Mouse (Mus musculus) mouse trophoblast stem cell (cell line): ENCODE measurements at regions not wholly inside any gene's neighbourhood (a gene's known extent, or its start where the extent isn't known, plus 50 kb on each side); places are given as distances from the start of the nearest gene placed in this dataset.
"Not testable (repeated sequence)": the region's sequence is repeated elsewhere in the genome, so short reads cannot be mapped to it uniquely, and the experiment has no call there.

ENCODE experiments used
- in situ Hi-C, 2 experiments: fragments of 300-500 bp; cut with MseI, MboI; formaldehyde crosslinking; loops; 2 replicates in 1 of 2; 3 replicates in 1 of 2; pipeline ENCODE4 v1.15.1; 2025

DNA sequence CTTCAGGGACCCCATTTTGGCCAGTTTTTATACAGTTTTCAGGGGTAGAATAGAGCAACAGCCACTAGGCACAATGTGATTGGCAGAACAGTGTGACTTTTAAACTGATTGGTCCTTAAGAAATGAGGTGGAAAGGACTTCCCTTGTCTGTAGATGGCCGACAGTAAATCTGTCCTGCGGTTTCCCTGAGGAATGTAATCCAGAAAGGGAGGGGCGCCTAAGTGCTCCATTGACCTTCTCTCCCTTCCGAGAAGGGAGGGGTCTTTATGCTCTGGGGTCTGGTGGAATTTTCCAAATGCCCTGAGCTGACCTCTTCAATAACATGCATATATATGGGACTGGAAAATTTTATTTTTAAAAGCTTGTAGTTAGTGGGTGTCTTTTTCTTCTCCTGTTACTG is 115.7 kb upstream of the Rhobtb1 start:
- in situ Hi-C loops: not testable (repeated sequence)

DNA sequence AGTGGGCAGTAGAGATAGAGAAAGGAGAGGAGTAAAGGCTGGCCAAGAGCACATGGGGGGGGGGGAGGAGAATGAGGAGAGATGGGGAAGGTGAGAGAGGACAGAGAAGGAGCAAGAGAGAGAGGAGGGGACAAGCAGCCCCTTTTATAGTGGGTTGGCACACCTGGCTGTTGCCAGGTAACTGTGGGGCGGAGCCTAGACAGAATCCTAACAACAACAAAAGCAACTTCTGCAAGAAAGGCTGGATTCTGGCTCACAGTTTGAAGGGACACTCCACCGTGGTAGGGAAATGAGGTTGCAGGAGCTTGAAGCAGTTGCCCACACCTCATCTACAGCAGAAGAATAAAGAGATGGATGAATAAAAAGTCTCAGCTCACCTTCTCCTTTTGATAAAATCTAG is 115.1 kb upstream of the Rhobtb1 start:
- in situ Hi-C loops: no loop called here

DNA sequence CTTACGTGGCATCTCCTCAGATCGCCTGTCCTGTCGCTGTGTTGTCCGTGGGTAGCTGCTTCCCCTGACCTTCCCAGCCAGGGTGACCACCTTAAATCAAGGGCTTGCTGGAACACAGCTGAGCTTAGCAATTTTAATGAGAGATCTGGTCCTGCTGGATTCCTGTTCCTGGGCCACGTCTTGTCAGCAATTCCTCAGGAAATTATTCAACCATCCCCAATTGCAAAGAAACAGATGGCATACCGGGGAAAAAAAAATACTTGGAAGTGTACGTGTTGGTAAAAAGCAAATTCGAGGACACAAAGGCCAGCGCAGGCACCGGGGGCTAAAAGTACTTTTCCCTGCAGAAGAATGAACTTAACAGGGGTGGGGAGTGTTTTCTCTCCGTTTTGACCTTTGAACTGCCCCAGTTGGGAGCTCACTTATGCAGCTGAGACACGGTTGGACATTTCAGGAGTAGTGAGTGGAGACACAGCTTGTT is 107.0 kb upstream of the Rhobtb1 start:
- in situ Hi-C loops: no loop called here

DNA sequence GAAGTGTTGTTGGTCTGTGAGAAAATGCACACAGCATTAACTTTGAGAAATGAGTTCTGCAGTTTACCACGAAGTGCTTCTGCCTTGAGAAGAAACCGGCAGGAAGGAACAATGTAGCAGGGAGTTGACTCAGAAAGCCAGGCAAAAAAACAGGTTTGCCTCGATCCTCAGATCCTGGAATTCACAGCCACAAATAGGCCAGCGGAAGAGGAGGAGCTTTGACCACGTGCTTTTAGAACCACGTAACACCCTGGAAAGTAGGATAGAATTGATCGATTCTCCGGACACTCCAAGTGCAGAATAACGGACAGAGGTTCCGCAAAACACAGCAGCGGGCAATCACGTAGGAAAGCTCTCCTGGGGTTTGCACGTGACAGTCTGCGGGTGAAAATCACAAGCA is 106.0 kb upstream of the Rhobtb1 start:
- in situ Hi-C loops: no loop called here

DNA sequence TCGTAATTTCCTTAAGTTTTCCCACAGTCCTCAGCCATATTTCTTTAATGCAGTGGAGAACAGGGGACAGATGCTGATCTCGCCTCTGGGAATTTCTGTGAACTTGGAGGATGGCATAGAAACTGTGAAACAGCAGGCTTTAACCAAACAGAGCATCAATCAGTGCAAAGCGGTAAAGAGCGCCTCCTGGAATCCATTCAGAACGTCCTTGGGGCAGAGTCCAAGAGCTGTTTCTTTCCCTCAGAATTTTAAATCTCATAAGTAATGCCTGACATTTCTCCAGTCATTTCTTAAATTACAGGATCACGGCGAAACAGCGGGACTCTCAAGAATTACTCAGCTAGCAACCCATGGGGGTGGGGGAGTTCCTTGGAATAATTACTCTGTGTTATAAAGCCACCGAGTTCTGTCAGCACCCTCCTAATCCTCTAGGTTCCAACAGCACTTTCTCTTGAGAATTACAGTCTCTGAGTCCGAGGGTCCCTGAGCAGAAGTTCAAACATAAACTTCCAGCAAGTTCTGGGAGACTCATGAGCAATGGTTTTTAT is 105.2 kb upstream of the Rhobtb1 start:
- in situ Hi-C loops: no loop called here

DNA sequence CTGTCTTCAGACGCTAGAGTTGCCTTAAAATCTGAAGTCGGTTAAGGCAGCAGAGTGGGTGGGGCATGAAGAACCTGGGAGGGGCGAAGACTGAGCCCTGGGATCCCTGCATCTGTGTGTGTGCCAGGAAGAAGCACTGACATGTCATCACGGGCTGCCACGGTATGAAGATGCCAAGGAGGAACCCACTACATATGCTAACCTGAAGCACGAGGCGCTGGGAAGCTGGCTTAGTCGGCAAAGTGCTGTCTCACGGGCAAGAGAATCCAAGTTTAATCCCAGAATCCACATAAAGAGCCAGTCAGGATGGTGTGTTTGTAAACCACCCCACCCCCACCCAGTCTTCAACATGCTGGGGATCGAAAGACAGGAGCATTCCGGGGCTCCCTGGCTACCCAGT is 73.2 kb upstream of the Rhobtb1 start:
- in situ Hi-C loops: no loop called here

- in situ Hi-C loops: no loop called here
Measured at GRCm38 (mm10) chr10:69086184-69086583, 65.0 kb upstream of the Rhobtb1 start.

DNA sequence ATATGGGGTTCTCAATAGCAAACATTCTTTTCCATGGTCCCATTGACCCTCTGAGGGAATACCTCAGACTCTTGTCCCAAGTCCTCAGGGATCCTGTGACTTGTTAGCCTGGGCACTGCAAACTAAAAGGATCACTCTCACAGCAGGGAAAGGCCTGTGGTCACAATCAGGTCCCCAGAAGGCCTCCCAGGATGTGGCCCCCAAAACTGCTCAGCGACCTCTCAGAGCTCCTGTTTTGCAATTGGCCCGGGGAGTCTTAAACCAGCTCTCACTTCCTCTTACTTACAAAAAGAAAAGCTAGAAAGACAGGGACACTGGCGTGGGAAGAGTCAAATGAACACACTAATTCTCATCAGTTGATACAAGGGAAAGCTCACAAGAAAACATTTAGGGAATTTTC is 59.4 kb upstream of the Rhobtb1 start:
- in situ Hi-C loops: no loop called here

GRCm38 (mm10) chr10:69100021-69100420 is 51.2 kb upstream of the Rhobtb1 start:
- in situ Hi-C loops: no loop called here

- in situ Hi-C loops: not testable (repeated sequence)
Measured at GRCm38 (mm10) chr10:69100742-69101141, 50.5 kb upstream of the Rhobtb1 start.
